Mouse (Mus musculus): ENCODE measurements around the gene Hist1h4k. TPM values are rescaled to one million over a fixed set of nuclear protein-coding genes. Genes with fewer than 3 reads are reported as not detected.
A peak's percentile ranks its signal among the peaks of the same experiment; 100 is the strongest.
"Not testable (repeated sequence)": the region's sequence is repeated elsewhere in the genome, so short reads cannot be mapped to it uniquely, and the experiment has no call there.

Hist1h4k gene
- total RNA-seq (2014; rRNA removed) (386 and 434 TPM in 2 replicates), polyA plus RNA-seq (2015; fragmentation: Nextera tagmentation; extraction: Ambion mirVana) (0.80 and 2.1 TPM in 2 replicates)

DNA sequence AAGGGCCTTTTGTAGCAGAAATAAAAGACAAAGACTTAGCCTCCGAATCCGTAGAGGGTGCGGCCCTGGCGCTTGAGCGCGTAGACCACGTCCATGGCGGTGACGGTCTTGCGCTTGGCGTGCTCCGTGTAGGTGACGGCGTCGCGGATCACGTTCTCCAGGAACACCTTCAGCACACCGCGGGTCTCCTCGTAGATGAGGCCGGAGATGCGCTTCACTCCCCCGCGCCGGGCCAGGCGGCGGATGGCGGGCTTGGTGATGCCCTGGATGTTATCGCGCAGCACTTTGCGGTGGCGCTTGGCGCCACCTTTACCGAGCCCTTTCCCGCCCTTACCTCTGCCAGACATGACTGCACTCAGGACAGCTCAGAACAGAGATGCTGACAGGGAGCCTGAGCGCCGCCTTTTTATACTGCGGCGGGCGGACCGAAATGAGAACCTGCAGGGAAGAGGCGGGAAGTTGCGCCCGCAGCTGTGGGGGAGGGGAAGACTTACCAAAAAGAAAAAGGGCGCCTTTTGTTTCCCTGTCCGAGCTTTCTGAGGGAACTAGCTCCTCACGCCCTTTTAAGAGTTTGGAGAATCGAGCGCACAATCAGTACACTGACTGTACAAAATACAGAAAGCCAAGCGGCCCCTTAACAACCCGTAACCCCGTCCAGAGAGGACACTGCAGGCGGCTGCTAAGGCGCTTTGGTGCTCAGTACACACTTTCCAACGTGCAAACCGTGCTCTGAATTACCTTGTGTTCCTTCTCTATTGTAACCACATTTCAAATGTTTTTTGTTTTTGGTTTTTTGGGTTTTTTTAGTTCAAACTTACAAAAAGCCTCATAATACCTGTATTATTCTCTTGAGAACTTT is at the start of gene Hist1h4k:
Hist1h4k (minus strand) TSS at position 347 of the 859 bp plus-strand sequence.
- WGBS: under 1% methylated on average over 44 of the region's 56 CpGs
- ATAC-seq (ENCODE audit: low FRiP score): peak; percentile 79

DNA sequence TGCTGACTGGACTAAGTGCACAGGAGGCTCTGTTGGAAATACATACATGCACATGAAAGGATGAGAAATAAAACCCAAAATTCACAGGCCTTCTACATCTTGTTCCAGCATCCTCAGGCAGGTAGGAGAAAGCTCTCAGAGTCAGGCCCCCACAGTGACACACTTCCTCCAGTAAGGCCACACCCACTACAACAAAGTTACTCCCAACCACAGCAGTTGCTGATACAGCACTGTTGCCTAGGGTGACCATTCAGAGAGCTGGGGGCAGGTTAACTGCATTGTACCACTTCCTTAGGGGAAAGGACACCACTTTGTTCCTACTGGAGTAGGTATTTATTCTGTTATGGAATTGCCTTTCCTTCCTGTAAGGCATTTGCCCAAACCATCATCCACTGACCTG is 46.9 kb upstream of the Hist1h4k start:
- not testable (repeated sequence) for H3K27me3 ChIP-seq (ENCODE audit: insufficient read depth, low read length); H3K36me3 ChIP-seq (ENCODE audit: insufficient read depth, low read length); H3K27ac ChIP-seq (ENCODE audit: low read depth, low read length); H3K9me3 ChIP-seq (ENCODE audit: low read length); DNase-seq (ENCODE audit: low spot score); H3K4me2 ChIP-seq (ENCODE audit: low read depth, low read length, poor library complexity, severe bottlenecking); ATAC-seq (ENCODE audit: low FRiP score); H3K4me3 ChIP-seq (ENCODE audit: low read depth, low read length); H3K4me1 ChIP-seq (ENCODE audit: insufficient read depth, low read length); H3K9ac ChIP-seq (replicated peaks; ENCODE audit: low read length, poor library complexity, severe bottlenecking)

More for the DNA sequence above, at the start of gene Hist1h4k:
- not testable (repeated sequence) for H3K4me1 ChIP-seq (ENCODE audit: insufficient read depth, low read length); H3K27me3 ChIP-seq (ENCODE audit: insufficient read depth, low read length); H3K9me3 ChIP-seq (ENCODE audit: low read length); H3K36me3 ChIP-seq (ENCODE audit: insufficient read depth, low read length)
- H3K27ac ChIP-seq (ENCODE audit: low read depth, low read length): peak within 1 kb of the TSS; percentile 48; the same call in 1 of the 2 replicates
- peak within 1 kb of the TSS; percentile 58 for H3K4me2 ChIP-seq (ENCODE audit: low read depth, low read length, poor library complexity, severe bottlenecking)
- H3K9ac ChIP-seq (replicated peaks; ENCODE audit: low read length, poor library complexity, severe bottlenecking): peak within 1 kb of the TSS; percentile 59
- peak within 1 kb of the TSS; percentile 44 for H3K4me3 ChIP-seq (ENCODE audit: low read depth, low read length)
- peak; percentile 91 for DNase-seq (ENCODE audit: low spot score)

DNA sequence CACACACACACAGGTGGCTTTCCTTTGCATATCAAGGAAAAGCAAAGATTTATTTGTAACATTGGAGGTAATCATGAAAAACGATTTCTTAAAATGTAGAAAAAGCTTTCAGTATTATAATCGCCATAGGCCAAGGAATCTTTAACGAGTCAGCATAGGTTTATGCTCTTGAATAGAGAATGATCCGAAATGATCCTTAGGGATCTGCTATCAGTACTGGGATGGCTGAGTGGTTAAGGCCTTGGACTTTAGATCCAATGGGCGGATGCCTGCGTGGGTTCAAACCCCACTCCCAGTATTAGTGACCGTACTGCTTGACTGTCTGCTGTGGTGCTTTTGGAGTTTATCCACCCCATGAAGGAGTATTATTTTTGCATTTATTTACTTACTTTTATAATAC is 45.3 kb upstream of the Hist1h4k start:
- Histone ChIP-seq H3K9me3 (ENCODE audit: low read length) (no peaks in the 10 kb centered on the region), H3K9ac (replicated peaks; ENCODE audit: low read length, poor library complexity, severe bottlenecking) (no peak overlapping the region), H3K36me3 (ENCODE audit: insufficient read depth, low read length) (no peaks in the 10 kb centered on the region), H3K27ac (ENCODE audit: low read depth, low read length) (no peak overlapping the region), H3K27me3 (ENCODE audit: insufficient read depth, low read length) (no peaks in the 10 kb centered on the region), H3K4me1 (ENCODE audit: insufficient read depth, low read length) (no peaks in the 10 kb centered on the region), H3K4me2 (ENCODE audit: low read depth, low read length, poor library complexity, severe bottlenecking) (no peak overlapping the region), H3K4me3 (ENCODE audit: low read depth, low read length) (no peak overlapping the region)
- 94% methylated on average over 7 of the region's 7 CpGs for WGBS
- ATAC-seq (ENCODE audit: low FRiP score) (no peak), DNase-seq (ENCODE audit: low spot score) (no peak)
- no peak for TF ChIP-seq CTCF (IDR thresholded peaks at IDR 0.05)

DNA sequence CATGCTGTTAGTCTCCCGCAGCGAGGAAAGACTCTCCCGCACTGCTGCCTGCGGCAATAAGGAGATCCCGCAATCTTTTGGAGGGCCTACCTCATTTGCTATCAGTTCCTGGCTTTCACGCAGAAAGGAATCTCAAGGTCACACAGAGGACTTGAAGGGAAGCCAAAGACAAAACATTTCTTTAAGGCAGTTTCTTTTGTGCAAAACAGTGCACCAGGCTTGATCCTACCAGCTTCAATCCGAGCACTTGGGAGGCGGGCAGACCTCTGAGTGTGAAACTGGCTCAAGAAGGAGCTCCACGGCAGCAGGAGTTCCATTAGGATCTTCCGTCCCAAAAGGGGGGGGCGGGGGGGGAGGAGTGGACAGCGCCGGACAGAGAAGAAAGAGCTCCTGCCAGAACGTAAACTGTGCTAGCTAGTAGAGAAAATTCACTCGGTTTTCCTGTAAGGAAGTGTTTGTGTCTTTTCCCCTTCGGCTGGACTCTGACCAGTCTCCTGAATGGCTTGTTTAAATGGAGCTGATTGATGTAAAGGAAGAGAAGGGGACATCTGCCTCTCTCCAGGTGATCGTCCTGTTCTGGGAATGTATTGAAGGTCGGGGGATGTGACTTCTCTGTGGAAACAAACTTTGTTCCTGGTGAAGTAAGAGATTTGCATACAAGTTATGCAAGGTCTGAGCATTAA is 40.4 kb upstream of the Hist1h4k start:
- TF ChIP-seq CTCF (IDR thresholded peaks at IDR 0.05): no peak
- Histone ChIP-seq H3K36me3 (ENCODE audit: insufficient read depth, low read length) (no peaks in the 10 kb centered on the region), H3K4me2 (ENCODE audit: low read depth, low read length, poor library complexity, severe bottlenecking) (peak overlapping the region; percentile 29), H3K9ac (replicated peaks; ENCODE audit: low read length, poor library complexity, severe bottlenecking) (peak overlapping the region; percentile 36; the same call in 1 of the 2 replicates), H3K27ac (ENCODE audit: low read depth, low read length) (no peak overlapping the region), H3K9me3 (ENCODE audit: low read length) (no peaks in the 10 kb centered on the region), H3K4me3 (ENCODE audit: low read depth, low read length) (no peak overlapping the region), H3K4me1 (ENCODE audit: insufficient read depth, low read length) (no peaks in the 10 kb centered on the region), H3K27me3 (ENCODE audit: insufficient read depth, low read length) (no peaks in the 10 kb centered on the region)
- ATAC-seq (ENCODE audit: low FRiP score): no peak
- no peak for DNase-seq (ENCODE audit: low spot score)
- WGBS: 6% methylated on average over 16 of the region's 18 CpGs

DNA sequence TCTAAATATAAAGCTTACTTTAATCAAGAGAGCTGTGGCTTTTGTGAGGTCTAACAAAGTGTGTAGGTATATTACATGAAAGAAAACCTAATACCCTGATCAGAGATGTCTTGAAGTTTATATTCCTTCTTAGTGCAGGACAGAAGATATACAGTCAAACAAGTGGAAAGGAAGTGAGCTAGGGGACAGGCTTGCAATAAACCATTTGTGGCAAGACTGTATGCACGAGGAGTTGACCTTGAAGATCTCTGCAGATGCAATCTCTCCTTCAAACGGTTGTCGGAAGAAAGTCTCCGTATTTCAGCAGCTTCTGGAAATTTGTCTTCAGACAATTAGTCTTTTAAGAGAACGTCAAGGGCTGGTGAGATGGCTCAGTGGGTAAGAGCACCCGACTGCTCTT is 39.6 kb upstream of the Hist1h4k start:
- Histone ChIP-seq H3K36me3 (ENCODE audit: insufficient read depth, low read length) (no peaks in the 10 kb centered on the region), H3K9ac (replicated peaks; ENCODE audit: low read length, poor library complexity, severe bottlenecking) (no peak overlapping the region), H3K27ac (ENCODE audit: low read depth, low read length) (no peak overlapping the region), H3K4me1 (ENCODE audit: insufficient read depth, low read length) (no peaks in the 10 kb centered on the region), H3K4me3 (ENCODE audit: low read depth, low read length) (no peak overlapping the region), H3K27me3 (ENCODE audit: insufficient read depth, low read length) (no peaks in the 10 kb centered on the region), H3K4me2 (ENCODE audit: low read depth, low read length, poor library complexity, severe bottlenecking) (no peak overlapping the region), H3K9me3 (ENCODE audit: low read length) (no peaks in the 10 kb centered on the region)
- TF ChIP-seq CTCF (IDR thresholded peaks at IDR 0.05): no peak
- WGBS: 75% methylated on average over 6 of the region's 6 CpGs
- DNase-seq (ENCODE audit: low spot score) (no peak), ATAC-seq (ENCODE audit: low FRiP score) (no peak)
